Mouse (Mus musculus) lung, postnatal 0 days (tissue): Measurements from ENCODE around the gene Tgtp2. TPM values are rescaled to one million over a fixed set of nuclear protein-coding genes. Genes with fewer than 3 reads are reported as not detected.
"Not testable (repeated sequence)": the region's sequence is repeated elsewhere in the genome, so short reads cannot be mapped to it uniquely, and the experiment has no call there.

Experiments
- ATAC-seq: fragments of 200-750 bp; cut with Nextera tagmentation; 2 replicates; pipeline ENCODE4 v1.8.0; 2017; ENCODE audit warnings: moderate library complexity
- DNase-seq: peaks from one replicate; pipeline ENCODE4 v3.0.0-alpha.2; 2016; ENCODE audit warnings: low spot score
- H3K27ac ChIP-seq: fragments of 300-500 bp; sonication (generic); 2 replicates; pipeline ENCODE4 v1.5.1; 2014; ENCODE audit warnings: antibody characterized with exemption, mild to moderate bottlenecking, low read length, mixed read lengths
- H3K27me3 ChIP-seq: fragments of 300-500 bp; sonication (generic); replicated peaks from 2 replicates; pipeline ENCODE4 v1.6.1; 2014; ENCODE audit warnings: low read length, mixed read lengths; ENCODE audit not compliant: insufficient read depth
- H3K36me3 ChIP-seq: fragments of 300-500 bp; sonication (generic); 2 replicates; pipeline ENCODE4 v1.6.1; 2014; ENCODE audit warnings: low read length, mixed read lengths; ENCODE audit not compliant: insufficient read depth
- H3K4me1 ChIP-seq: fragments of 300-500 bp; sonication (generic); 2 replicates; pipeline ENCODE4 v1.6.1; 2014; ENCODE audit warnings: antibody characterized with exemption, low read depth, low read length, mixed read lengths; ENCODE audit not compliant: insufficient read depth
- H3K4me2 ChIP-seq: fragments of 300-500 bp; sonication (generic); replicated peaks from 2 replicates; pipeline ENCODE4 v1.6.1; 2014; ENCODE audit warnings: low read depth, mild to moderate bottlenecking, low read length, moderate library complexity, mixed read lengths
- H3K4me3 ChIP-seq: fragments of 300-500 bp; sonication (generic); 2 replicates; pipeline ENCODE4 v1.5.1; 2014; ENCODE audit warnings: low read depth, low read length
- H3K9ac ChIP-seq: fragments of 300-500 bp; sonication (generic); replicated peaks from 2 replicates; pipeline ENCODE4 v1.6.1; 2014; ENCODE audit warnings: low read depth, mild to moderate bottlenecking
- H3K9me3 ChIP-seq: fragments of 300-500 bp; sonication (generic); 2 replicates; pipeline ENCODE4 v1.6.1; 2016; ENCODE audit warnings: low read length, mixed read lengths
- CTCF ChIP-seq: IDR thresholded peaks from 2 replicates; pipeline ENCODE4 v1.5.1; 2016; ENCODE audit warnings: antibody characterized with exemption, mild to moderate bottlenecking
- EP300 ChIP-seq: IDR thresholded peaks from 2 replicates; pipeline ENCODE4 v1.6.1; 2016; ENCODE audit warnings: antibody characterized with exemption, mild to moderate bottlenecking, control low read depth
- WGBS: fragments of 180-500 bp; shearing (Covaris S2); extraction: QIAGEN DNeasy Blood & Tissue Kit; methylation state at CpG from one replicate; pipeline ENCODE4 v1.1.7; 2014; 5-methylcytosine and 5-hydroxymethylcytosine counted together
- polyA plus RNA-seq: library from polyadenylated mRNA; unstranded; fragments of >200 nt; fragmentation: Nextera tagmentation; extraction: Ambion mirVana; gene quantifications from 2 replicates; pipeline ENCODE4 v1.2.1, GENCODE M21; 2015

Gene Tgtp2
- 4.7 and 4.9 TPM in 2 replicates for polyA plus RNA-seq

- not testable (repeated sequence) for H3K36me3 ChIP-seq, H3K9me3 ChIP-seq, DNase-seq, H3K27ac ChIP-seq, H3K27me3 ChIP-seq, H3K4me1 ChIP-seq, H3K4me2 ChIP-seq, H3K9ac ChIP-seq, H3K4me3 ChIP-seq, ATAC-seq
- WGBS, result 62% methylated on average over 5 of the region's 5 CpGs
Measured at GRCm38 (mm10) chr11:49063713-49064469, at the start of gene Tgtp2. Gene Tgtp2 (minus strand): TSS chr11:49064206.

GRCm38 (mm10) chr11:49112624-49113219, 48.7 kb upstream of the Tgtp2 start:
- no peaks in the 10 kb centered on the region for H3K4me1 ChIP-seq
- no peak for DNase-seq
- TF ChIP-seq EP300, result no peak
- TF ChIP-seq CTCF, result no peak
- 63% methylated on average over 6 of the region's 6 CpGs for WGBS
- H3K27me3 ChIP-seq, result no peaks in the 10 kb centered on the region
- H3K27ac ChIP-seq, result no peak overlapping the region
- H3K4me2 ChIP-seq, result no peak overlapping the region
- H3K9me3 ChIP-seq, result no peaks in the 10 kb centered on the region
- H3K4me3 ChIP-seq, result no peak overlapping the region
- ATAC-seq, result no peak
- no peaks in the 10 kb centered on the region for H3K36me3 ChIP-seq
- H3K9ac ChIP-seq, result no peak overlapping the region

- ATAC-seq, result no peak
- WGBS, result 52% methylated on average over 1 of the region's 1 CpGs
- H3K4me1 ChIP-seq, result no peaks in the 10 kb centered on the region
- no peak overlapping the region for H3K4me2 ChIP-seq
- H3K36me3 ChIP-seq, result no peaks in the 10 kb centered on the region
- H3K9ac ChIP-seq, result no peak overlapping the region
- H3K4me3 ChIP-seq, result no peak overlapping the region
- H3K9me3 ChIP-seq, result no peaks in the 10 kb centered on the region
- no peak for DNase-seq
- no peaks in the 10 kb centered on the region for H3K27me3 ChIP-seq
- H3K27ac ChIP-seq, result no peak overlapping the region
- TF ChIP-seq CTCF (no peak), EP300 (no peak)
Measured at GRCm38 (mm10) chr11:49111000-49111399, 47.0 kb upstream of the Tgtp2 start.

DNA sequence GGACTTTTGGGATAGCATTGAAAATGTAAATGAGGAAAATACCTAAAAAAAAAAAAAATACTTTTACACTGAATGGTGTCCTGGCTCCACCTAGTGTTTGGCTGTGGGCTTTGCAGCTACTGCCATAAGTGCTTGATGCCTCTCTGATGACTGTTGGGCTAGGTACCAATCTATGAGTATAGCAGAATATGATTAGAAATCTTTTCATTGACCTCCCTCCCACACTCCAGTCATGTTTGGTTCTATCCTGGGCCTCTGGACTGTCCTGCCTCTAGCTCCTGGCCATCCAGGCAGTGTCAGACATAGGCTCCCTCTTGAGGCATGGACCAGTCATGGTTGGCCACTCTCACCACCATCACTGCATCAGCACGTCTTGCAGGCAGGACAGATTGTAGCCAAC, 44.8 kb upstream of the Tgtp2 start:
- DNase-seq, result peak; percentile 56

GRCm38 (mm10) chr11:49107650-49108537, 43.9 kb upstream of the Tgtp2 start:
- TF ChIP-seq EP300 (no peak), CTCF (no peak)
- Histone ChIP-seq H3K9ac (no peak overlapping the region), H3K36me3 (no peaks in the 10 kb centered on the region), H3K4me2 (no peak overlapping the region), H3K27me3 (no peaks in the 10 kb centered on the region), H3K4me1 (no peaks in the 10 kb centered on the region), H3K27ac (no peak overlapping the region), H3K9me3 (no peaks in the 10 kb centered on the region), H3K4me3 (no peak overlapping the region)
- ATAC-seq, result no peak
- 59% methylated on average over 10 of the region's 10 CpGs for WGBS
- DNase-seq, result no peak

More for the DNA sequence above, 44.8 kb upstream of the Tgtp2 start:
- Histone ChIP-seq H3K36me3 (no peaks in the 10 kb centered on the region), H3K27me3 (no peaks in the 10 kb centered on the region), H3K9ac (no peak overlapping the region), H3K4me2 (no peak overlapping the region), H3K4me1 (no peaks in the 10 kb centered on the region), H3K4me3 (no peak overlapping the region), H3K27ac (no peak overlapping the region), H3K9me3 (no peaks in the 10 kb centered on the region)
- no peak for TF ChIP-seq EP300
- TF ChIP-seq CTCF, result peak; percentile 75
- 18% methylated on average over 1 of the region's 1 CpGs for WGBS
- ATAC-seq, result no peak

DNA sequence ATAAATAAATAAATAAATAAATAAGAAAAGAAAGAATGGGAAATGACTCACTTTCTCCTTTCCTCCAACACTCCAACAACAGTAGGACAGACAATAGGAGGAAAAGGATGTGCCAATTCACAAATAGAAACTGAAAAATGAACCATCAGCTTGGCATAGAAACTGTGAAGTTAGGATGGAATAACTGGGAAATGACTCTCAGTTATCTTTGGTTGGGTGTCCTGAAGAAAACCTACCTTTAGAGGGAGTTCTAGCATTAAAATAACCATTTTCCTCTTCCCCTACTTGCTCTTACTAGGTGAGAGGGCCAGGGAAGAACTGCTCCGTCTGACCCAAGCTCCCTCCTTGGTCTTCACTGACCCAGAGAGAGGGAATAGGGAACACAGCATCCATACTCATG, 41.7 kb upstream of the Tgtp2 start:
- Histone ChIP-seq H3K9ac (no peak overlapping the region), H3K36me3 (no peaks in the 10 kb centered on the region), H3K4me1 (no peaks in the 10 kb centered on the region), H3K4me3 (no peak overlapping the region), H3K4me2 (no peak overlapping the region), H3K9me3 (no peaks in the 10 kb centered on the region), H3K27ac (no peak overlapping the region), H3K27me3 (no peaks in the 10 kb centered on the region)
- no peak for DNase-seq
- TF ChIP-seq EP300 (no peak), CTCF (no peak)
- ATAC-seq, result peak; percentile 16; the same call in 1 of the 2 replicates
- 64% methylated on average over 1 of the region's 1 CpGs for WGBS
